20 mouse cellular contexts compared by ENCODE assay signal in the genomic region with DNA sequence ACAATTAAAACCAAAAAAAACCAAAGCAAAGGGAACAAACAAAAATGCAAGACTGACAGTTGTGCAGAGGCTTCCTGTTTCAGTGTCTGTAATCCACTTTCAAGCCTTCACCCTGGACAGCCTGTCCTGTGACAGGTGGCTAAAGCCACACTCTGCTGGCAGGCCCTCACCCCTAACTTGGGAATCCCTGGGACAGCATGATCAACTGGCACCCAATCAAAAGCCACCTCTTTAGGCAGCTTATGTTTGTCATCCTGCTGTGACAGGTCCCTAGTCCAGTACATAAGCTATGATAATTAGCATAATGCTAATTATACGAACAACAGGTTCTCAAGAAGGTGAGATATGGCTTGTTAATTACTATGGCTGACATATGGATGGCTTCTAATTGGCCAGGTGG. TPM values are rescaled to one million over a fixed set of nuclear protein-coding genes. Genes with fewer than 3 reads are reported as not detected.
DNase-seq lines count a peak whose midpoint lies in the region; ATAC-seq and TF ChIP-seq lines count a peak whose summit lies in the region.
"Had no signal": no experiment of that assay in that cellular context is flagged by ENCODE, and none has a peak within 500 bp of the region (broad histone marks: within the 10 kb centered on the region; RNA-seq: fewer than 3 reads in every experiment).

No protein-coding gene starts in this region.

- H3K27me3 ChIP-seq in forebrain, embryonic 12.5 days: no peaks in the 10 kb centered on the region
- no peaks in the 10 kb centered on the region for H3K27me3 ChIP-seq in forebrain, embryonic 10.5 days (ENCODE audit: poor library complexity, severe bottlenecking)
- no peaks in the 10 kb centered on the region for H3K27me3 ChIP-seq in hindbrain, embryonic 16.5 days (replicated peaks; ENCODE audit: control insufficient read depth, insufficient read depth, low read length)
- no peaks in the 10 kb centered on the region for H3K27me3 ChIP-seq in hindbrain, embryonic 10.5 days (ENCODE audit: insufficient read depth, poor library complexity, severe bottlenecking)
- H3K27me3 ChIP-seq: heart, embryonic 15.5 days; liver, embryonic 13.5 days; midbrain, embryonic 12.5 days had no signal

- TF ChIP-seq CTCF in brain, embryonic 14.5 days (IDR thresholded peaks at IDR 0.05; ENCODE audit: borderline replicate concordance, extremely low read depth, insufficient read depth, insufficient read length): no peak

- no peaks in the 10 kb centered on the region for H3K9me3 ChIP-seq in forebrain, embryonic 12.5 days
- no peaks in the 10 kb centered on the region for H3K9me3 ChIP-seq in forebrain, embryonic 10.5 days
- no peaks in the 10 kb centered on the region for H3K9me3 ChIP-seq in hindbrain, embryonic 16.5 days (ENCODE audit: control insufficient read depth, low read length)
- H3K9me3 ChIP-seq in hindbrain, embryonic 10.5 days: no peaks in the 10 kb centered on the region
- H3K9me3 ChIP-seq: embryonic facial prominence, embryonic 10.5 days; heart, embryonic 15.5 days; liver, embryonic 13.5 days; midbrain, embryonic 12.5 days had no signal

- peaks cover 16% of the 10 kb centered on the region for H3K4me1 ChIP-seq in forebrain, embryonic 12.5 days
- H3K4me1 ChIP-seq in forebrain, embryonic 10.5 days: peaks cover 2% of the 10 kb centered on the region
- peaks cover 3% of the 10 kb centered on the region; the same call in 1 of the 2 replicates for H3K4me1 ChIP-seq in hindbrain, embryonic 16.5 days (ENCODE audit: control insufficient read depth, insufficient read depth, low read depth, low read length)
- peaks cover 2% of the 10 kb centered on the region; the same call in 1 of the 2 replicates for H3K4me1 ChIP-seq in hindbrain, embryonic 10.5 days (replicated peaks)
- H3K4me1 ChIP-seq: embryonic facial prominence, embryonic 10.5 days had no signal

- H3K4me2 ChIP-seq in forebrain, embryonic 12.5 days: no peak overlapping the region
- no peak overlapping the region for H3K4me2 ChIP-seq in hindbrain, embryonic 16.5 days (ENCODE audit: low read length)
- H3K4me2 ChIP-seq: heart, embryonic 15.5 days; liver, embryonic 13.5 days; midbrain, embryonic 12.5 days had no signal

- no peak overlapping the region for H3K27ac ChIP-seq in forebrain, embryonic 12.5 days
- no peak overlapping the region for H3K27ac ChIP-seq in forebrain, embryonic 10.5 days
- H3K27ac ChIP-seq in hindbrain, embryonic 16.5 days (ENCODE audit: low read depth, low read length): no peak overlapping the region
- no peak overlapping the region for H3K27ac ChIP-seq in hindbrain, embryonic 10.5 days
- H3K27ac ChIP-seq: embryonic facial prominence, embryonic 10.5 days; heart, embryonic 15.5 days; layer of hippocampus, adult 2 months; liver, embryonic 13.5 days; midbrain, embryonic 12.5 days had no signal

- TF ChIP-seq POLR2A in brain, embryonic 14.5 days (IDR thresholded peaks at IDR 0.05; ENCODE audit: borderline replicate concordance, extremely low read depth, insufficient read depth, insufficient read length, poor library complexity, severe bottlenecking): no peak

- 0 out of 2 replicates have a peak, but pooled peaks have one; percentile 23 for ATAC-seq in forebrain, embryonic 12.5 days (ENCODE audit: low FRiP score)
- peak; percentile 65 for ATAC-seq in hindbrain, embryonic 16.5 days
- ATAC-seq: activated CD4-positive, CD25-positive, alpha-beta regulatory T cell, adult 4 months; intestine, postnatal 0 days had no signal

- H3K9ac ChIP-seq in forebrain, embryonic 12.5 days: no peak overlapping the region
- H3K9ac ChIP-seq in hindbrain, embryonic 16.5 days (ENCODE audit: low read depth, low read length): no peak overlapping the region
- H3K9ac ChIP-seq: heart, embryonic 15.5 days; liver, embryonic 13.5 days; midbrain, embryonic 12.5 days had no signal

- WGBS in forebrain, embryonic 12.5 days: 71% methylated on average over 1 of the region's 1 CpGs
- 89% methylated on average over 1 of the region's 1 CpGs for WGBS in forebrain, embryonic 10.5 days
- WGBS in hindbrain, embryonic 16.5 days: 71% methylated on average over 1 of the region's 1 CpGs
- WGBS in hindbrain, embryonic 10.5 days: 85% methylated on average over 1 of the region's 1 CpGs

- no peak overlapping the region for H3K4me3 ChIP-seq in forebrain, embryonic 12.5 days (replicated peaks)
- H3K4me3 ChIP-seq in forebrain, embryonic 10.5 days: no peak overlapping the region
- no peak overlapping the region for H3K4me3 ChIP-seq in hindbrain, embryonic 16.5 days (ENCODE audit: low read length)
- no peak overlapping the region for H3K4me3 ChIP-seq in hindbrain, embryonic 10.5 days
- H3K4me3 ChIP-seq: embryonic facial prominence, embryonic 10.5 days; heart, embryonic 15.5 days; layer of hippocampus, adult 2 months; liver, embryonic 13.5 days; midbrain, embryonic 12.5 days had no signal

- H3K36me3 ChIP-seq in forebrain, embryonic 12.5 days (replicated peaks): no peaks in the 10 kb centered on the region
- H3K36me3 ChIP-seq in forebrain, embryonic 10.5 days (replicated peaks): no peaks in the 10 kb centered on the region
- no peaks in the 10 kb centered on the region for H3K36me3 ChIP-seq in hindbrain, embryonic 16.5 days (ENCODE audit: control insufficient read depth, insufficient read depth, low read length)
- H3K36me3 ChIP-seq in hindbrain, embryonic 10.5 days: no peaks in the 10 kb centered on the region
- H3K36me3 ChIP-seq: embryonic facial prominence, embryonic 10.5 days; heart, embryonic 15.5 days; liver, embryonic 13.5 days; midbrain, embryonic 12.5 days had no signal

- DNase-seq in forebrain, embryonic 10.5 days (ENCODE audit: extremely low spot score, low spot score): no peak
- DNase-seq in hindbrain, embryonic 10.5 days (ENCODE audit: low spot score): no peak
- DNase-seq in brain, embryonic 14.5 days (ENCODE audit: low read depth): peak; percentile 63
- peak; percentile 31 for DNase-seq in retina, postnatal 7 days (ENCODE audit: low read depth, low spot score)
- no peak for DNase-seq in lung, postnatal 10 days
- DNase-seq: adrenal gland, adult 8-10 months; heart, postnatal 4 days; kidney, postnatal 25 days; layer of hippocampus, postnatal 36 days; liver, embryonic 13.5 days; lung, adult 2 months; thymus, postnatal 25 days had no signal

RNA-seq across cellular contexts. Expression of a gene that starts 40.4 kb away (rescaled TPM):
- polyA plus RNA-seq in forebrain, embryonic 12.5 days (2016; fragmentation: Nextera tagmentation; extraction: Ambion mirVana): 11.7 and 15.0 TPM in 2 replicates
- 7.4 and 8.7 TPM in 2 replicates for polyA plus RNA-seq in forebrain, embryonic 10.5 days (2016; fragmentation: Nextera tagmentation; extraction: Ambion mirVana)
- 22.9 and 25.8 TPM in 2 replicates for polyA plus RNA-seq in hindbrain, embryonic 16.5 days (2015; fragmentation: Nextera tagmentation; extraction: Ambion mirVana)
- polyA plus RNA-seq in hindbrain, embryonic 10.5 days (2016; fragmentation: Nextera tagmentation; extraction: Ambion mirVana): 11.3 and 13.8 TPM in 2 replicates
- polyA plus RNA-seq in brain, embryonic 14.5 days (2012; rRNA removed): 55.5 and 91.1 TPM in 2 replicates

Comparison
In these comparisons a context has a peak if more than half of its experiments do, and no peak if none do; other contexts are left out.
1. DNase-seq: peak in brain, embryonic 14.5 days (single experiment) and retina, postnatal 7 days (single experiment); none in forebrain, embryonic 10.5 days (single experiment), hindbrain, embryonic 10.5 days (single experiment) and lung, postnatal 10 days (single experiment).